Mouse (Mus musculus): ENCODE measurements at regions not wholly inside any gene's neighbourhood (a gene's known extent, or its start where the extent isn't known, plus 50 kb on each side); places are given as distances from the start of the nearest gene placed in this dataset.

DNA sequence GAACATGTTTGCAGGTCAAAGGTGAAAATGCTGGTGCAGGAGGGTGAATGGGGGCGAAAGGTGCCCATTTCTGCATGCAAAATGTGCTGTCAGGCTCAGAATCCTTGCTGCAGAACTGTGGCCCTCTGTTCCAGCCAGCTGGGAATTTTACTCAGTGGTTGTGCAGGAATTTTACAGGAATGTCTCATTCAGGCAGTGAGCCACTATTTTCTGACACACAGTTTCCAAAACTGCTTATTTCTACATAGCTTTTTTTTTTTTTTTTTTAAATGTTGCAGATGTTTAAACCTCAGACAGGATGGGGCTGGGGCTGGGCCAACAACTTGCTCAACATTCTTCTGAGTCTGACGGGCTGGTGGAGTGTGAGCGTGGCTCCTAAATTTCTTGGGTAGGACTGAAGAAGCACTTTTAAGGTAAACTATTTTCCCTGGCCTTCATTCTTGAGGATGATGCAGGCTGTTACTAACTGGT is 58.4 kb downstream of the Zfp281 start:
- no peak for TF ChIP-seq POLR2A (IDR thresholded peaks at IDR 0.05; ENCODE audit: low read depth, low read length)
- TF ChIP-seq CTCF (IDR thresholded peaks at IDR 0.05; ENCODE audit: borderline replicate concordance, insufficient read depth, low read length), result no peak
